Comparison of ENCODE assay signal across 8 mouse cellular contexts in genomic region chr4:139208236-139209129, GRCm38 (mm10). TPM values are rescaled to one million over a fixed set of nuclear protein-coding genes. Genes with fewer than 3 reads are reported as not detected.
DNase-seq lines count a peak whose midpoint lies in the region; ATAC-seq and TF ChIP-seq lines count a peak whose summit lies in the region.

No protein-coding gene starts in this region.

- H3K4me2 ChIP-seq in forebrain, postnatal 0 days (ENCODE audit: low read depth) = no peak overlapping the region
- H3K4me2 ChIP-seq in forebrain, embryonic 16.5 days (ENCODE audit: low read length) = no peak overlapping the region
- peak overlapping the region; percentile 23; the same call in 1 of the 2 replicates for H3K4me2 ChIP-seq in liver, embryonic 15.5 days

- H3K4me3 ChIP-seq in forebrain, postnatal 0 days (ENCODE audit: low read depth, low read length) = no peak overlapping the region
- no peak overlapping the region for H3K4me3 ChIP-seq in forebrain, embryonic 16.5 days (replicated peaks; ENCODE audit: low read length)
- no peak overlapping the region for H3K4me3 ChIP-seq in liver, embryonic 15.5 days (replicated peaks)

- no peak for DNase-seq in forebrain, postnatal 0 days
- peak; percentile 50 to 59 for DNase-seq in spleen, adult 18-20 months
- DNase-seq in spleen, adult 12 weeks (ENCODE audit: low spot score) = no peak
- no peak for DNase-seq in adrenal gland, postnatal 36 days
- DNase-seq in embryo, embryonic 11 days = no peak
- DNase-seq in kidney, postnatal 4 days = no peak

- H3K9ac ChIP-seq in forebrain, postnatal 0 days = no peak overlapping the region
- H3K9ac ChIP-seq in forebrain, embryonic 16.5 days (replicated peaks; ENCODE audit: low read depth, low read length) = no peak overlapping the region
- no peak overlapping the region for H3K9ac ChIP-seq in liver, embryonic 15.5 days

- H3K9me3 ChIP-seq in forebrain, postnatal 0 days (ENCODE audit: low read length) = no peaks in the 10 kb centered on the region
- H3K9me3 ChIP-seq in forebrain, embryonic 16.5 days (ENCODE audit: control insufficient read depth, low read length) = no peaks in the 10 kb centered on the region
- no peaks in the 10 kb centered on the region for H3K9me3 ChIP-seq in liver, embryonic 15.5 days (replicated peaks)

- no peaks in the 10 kb centered on the region for H3K4me1 ChIP-seq in forebrain, postnatal 0 days (ENCODE audit: insufficient read depth)
- H3K4me1 ChIP-seq in forebrain, embryonic 16.5 days (replicated peaks; ENCODE audit: control insufficient read depth, insufficient read depth, low read length) = peaks cover 22% of the 10 kb centered on the region
- peaks cover 91% of the 10 kb centered on the region for H3K4me1 ChIP-seq in liver, embryonic 15.5 days (replicated peaks)

- H3K27ac ChIP-seq in forebrain, postnatal 0 days (ENCODE audit: low read depth, low read length) = peak overlapping the region; percentile 62; the same call in 1 of the 2 replicates
- H3K27ac ChIP-seq in forebrain, embryonic 16.5 days (ENCODE audit: low read length) = no peak overlapping the region
- peak overlapping the region; percentile 34 for H3K27ac ChIP-seq in liver, embryonic 15.5 days (replicated peaks)

- TF ChIP-seq CTCF in forebrain, postnatal 0 days (IDR thresholded peaks at IDR 0.05; ENCODE audit: low read depth) = no peak

- no peaks in the 10 kb centered on the region for H3K36me3 ChIP-seq in forebrain, postnatal 0 days (ENCODE audit: insufficient read depth)
- H3K36me3 ChIP-seq in forebrain, embryonic 16.5 days (ENCODE audit: control insufficient read depth, insufficient read depth) = no peaks in the 10 kb centered on the region
- H3K36me3 ChIP-seq in liver, embryonic 15.5 days (replicated peaks) = 0 out of 2 replicates have a peak, but pooled peaks cover 7% of the 10 kb centered on the region

- no peak for ATAC-seq in forebrain, postnatal 0 days
- ATAC-seq in forebrain, embryonic 16.5 days = no peak
- no peak for ATAC-seq in liver, embryonic 15.5 days (ENCODE audit: insufficient read depth)

- H3K27me3 ChIP-seq in forebrain, postnatal 0 days (ENCODE audit: insufficient read depth, low read length) = no peaks in the 10 kb centered on the region
- no peaks in the 10 kb centered on the region for H3K27me3 ChIP-seq in forebrain, embryonic 16.5 days (replicated peaks; ENCODE audit: control insufficient read depth, insufficient read depth, low read length)
- no peaks in the 10 kb centered on the region for H3K27me3 ChIP-seq in liver, embryonic 15.5 days

- 63% methylated on average over 9 of the region's 9 CpGs for WGBS in forebrain, postnatal 0 days
- WGBS in forebrain, embryonic 16.5 days = 71% methylated on average over 9 of the region's 9 CpGs
- WGBS in liver, embryonic 15.5 days (ENCODE audit: insufficient replicate concordance) = 18% methylated on average over 9 of the region's 9 CpGs

RNA-seq across cellular contexts. Expression of gene Capzb, which starts 15.8 kb away (rescaled TPM):
- total RNA-seq in forebrain, postnatal 0 days (2014; rRNA removed) = 98.3 and 113 TPM in 2 replicates
- 315 and 325 TPM in 2 replicates for polyA plus RNA-seq in forebrain, postnatal 0 days (2015; fragmentation: Nextera tagmentation; extraction: Ambion mirVana)
- 311 and 321 TPM in 2 replicates for polyA plus RNA-seq in forebrain, embryonic 16.5 days (2015; fragmentation: Nextera tagmentation; extraction: Ambion mirVana)
- 148 and 153 TPM in 2 replicates for polyA plus RNA-seq in liver, embryonic 15.5 days (2015; fragmentation: Nextera tagmentation; extraction: Ambion mirVana)
- total RNA-seq in adrenal gland, postnatal 36 days (2021) = 100 to 1,000 TPM; 379 to 391 TPM

Comparison
In these comparisons a context has a peak if more than half of its experiments do, and no peak if none do; other contexts are left out.
1. DNase-seq: peak in spleen, adult 18-20 months (2 of 2); none in forebrain, postnatal 0 days (single experiment), spleen, adult 12 weeks (single experiment), adrenal gland, postnatal 36 days (0 of 2), embryo, embryonic 11 days (single experiment) and kidney, postnatal 4 days (0 of 2).